Mouse (Mus musculus) megakaryocyte-erythroid progenitor cell, adult 5-6 weeks (primary cell): ENCODE results near the gene Lmbr1l. TPM values are rescaled to one million over a fixed set of nuclear protein-coding genes. Genes with fewer than 3 reads are reported as not detected.
"Not testable (repeated sequence)": the region's sequence is repeated elsewhere in the genome, so short reads cannot be mapped to it uniquely, and the experiment has no call there.

Source experiments
- ATAC-seq: replicated peaks from 2 replicates; pipeline ENCODE4 v1.8.0; 2016; ENCODE audit warnings: mild to moderate bottlenecking, inconsistent platforms; ENCODE audit not compliant: severe bottlenecking, poor library complexity, low FRiP score, low TSS enrichment
- total RNA-seq, 2 experiments: library from RNA; stranded (forward) in 1 of 2; stranded (reverse) in 1 of 2; fragments of 200-1000, 215-1000 nt in 1 of 2; fragments of >200 nt in 1 of 2; fragmentation: Nextera tagmentation in 1 of 2; gene quantifications; 2 replicates each; pipeline ENCODE4 v1.2.3; 2014 to 2017

Gene Lmbr1l
- total RNA-seq (2014; fragmentation: Nextera tagmentation) (8.7 and 14.5 TPM in 2 replicates), total RNA-seq (2017) (5.7 and 12.0 TPM in 2 replicates)

DNA sequence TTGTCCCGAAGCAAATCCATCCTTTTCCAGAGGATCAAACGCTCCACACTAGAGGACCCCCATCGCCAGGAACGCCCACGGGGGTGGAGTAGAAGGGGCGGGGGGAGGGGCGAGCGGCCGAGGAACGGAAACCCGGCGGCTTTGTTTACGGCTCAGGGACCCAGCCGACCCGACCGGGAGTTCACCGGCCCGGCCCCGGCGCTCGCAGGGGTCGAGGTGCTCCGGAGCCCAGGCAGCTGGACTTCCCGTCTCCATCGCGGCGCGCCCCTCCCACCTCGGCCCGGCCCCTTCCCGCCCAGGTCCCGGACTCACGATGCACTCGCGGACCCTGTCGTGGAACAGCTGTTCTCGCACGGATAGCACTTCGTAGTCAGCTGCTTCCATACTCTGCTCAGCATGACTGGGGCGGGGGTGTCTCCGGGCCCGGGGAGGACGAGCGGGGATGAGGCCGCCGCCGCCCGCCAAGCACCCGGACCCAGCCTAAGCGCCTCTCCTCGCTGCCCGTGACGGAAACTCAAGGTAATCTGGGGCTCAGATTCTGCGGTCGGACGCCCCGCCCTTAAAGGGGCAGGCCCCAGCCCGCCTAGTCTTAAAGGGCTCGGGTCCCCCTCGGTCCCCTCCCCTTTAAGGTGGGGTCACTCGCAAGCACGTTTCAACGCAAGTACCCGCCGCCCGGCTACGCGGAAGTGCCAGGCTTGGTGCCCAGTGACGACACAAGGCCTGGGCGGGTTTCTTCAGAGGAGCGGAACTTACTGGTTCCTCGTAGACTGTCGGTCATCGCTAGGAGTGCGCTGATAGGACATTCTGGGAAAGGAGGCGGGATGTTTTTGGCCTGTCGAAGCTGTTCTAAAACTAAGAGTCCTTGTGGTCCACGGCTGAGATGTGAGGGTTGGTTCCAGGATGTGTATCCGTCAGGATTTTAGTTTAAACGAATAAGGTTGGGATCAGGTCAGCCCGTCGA, at the start of gene Lmbr1l:
Lmbr1l (minus strand) TSS at position 694 of the 961 bp plus-strand sequence.
- peak; percentile 99 for ATAC-seq

- peak; percentile 55; the same call in 1 of the 2 replicates for ATAC-seq
These were observed 41.5 kb upstream of the Lmbr1l start for GRCm38 (mm10) chr15:98959531-98959930.

GRCm38 (mm10) chr15:98958901-98959420, 40.9 kb upstream of the Lmbr1l start:
- no peak for ATAC-seq

DNA sequence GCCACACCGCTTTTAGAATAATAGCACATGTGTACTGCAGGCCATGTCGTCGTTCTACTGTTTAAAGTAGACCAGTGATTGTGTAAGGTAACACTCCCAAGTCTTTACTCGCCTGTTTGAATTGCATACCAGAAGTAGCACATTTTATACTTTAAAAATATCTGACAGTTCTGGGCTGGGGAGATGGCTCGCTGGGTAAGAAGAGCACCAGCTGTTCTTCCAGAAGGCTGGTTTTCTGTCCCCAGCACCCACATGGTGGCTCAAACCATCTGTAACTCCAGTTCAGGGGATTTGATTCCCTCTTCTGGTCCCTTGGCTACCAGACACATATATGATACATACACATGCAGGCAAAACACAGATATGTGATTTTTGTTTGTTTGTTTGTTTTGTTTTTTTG, 39.4 kb upstream of the Lmbr1l start:
- no peak for ATAC-seq

DNA sequence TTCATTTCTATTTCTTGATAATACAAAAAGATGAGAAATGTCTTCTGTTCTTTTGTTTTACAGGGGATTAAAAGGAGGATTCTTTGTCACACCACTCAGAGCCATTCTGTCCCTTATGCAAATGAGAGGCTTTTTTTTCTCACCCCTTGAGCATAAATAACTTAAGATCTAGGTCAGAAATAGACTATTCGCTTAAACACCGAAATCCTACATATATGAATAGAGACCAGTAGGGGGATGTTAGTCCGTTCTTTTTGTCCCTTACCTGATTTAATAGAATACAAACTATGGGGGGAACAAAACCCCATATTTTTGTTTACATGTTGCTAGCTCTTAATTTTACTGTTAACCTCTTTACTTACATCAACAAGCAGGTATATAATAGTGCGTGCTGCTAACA, 38.0 kb upstream of the Lmbr1l start:
- no peak for ATAC-seq

GRCm38 (mm10) chr15:98955324-98955723, 37.3 kb upstream of the Lmbr1l start:
- no peak for ATAC-seq

DNA sequence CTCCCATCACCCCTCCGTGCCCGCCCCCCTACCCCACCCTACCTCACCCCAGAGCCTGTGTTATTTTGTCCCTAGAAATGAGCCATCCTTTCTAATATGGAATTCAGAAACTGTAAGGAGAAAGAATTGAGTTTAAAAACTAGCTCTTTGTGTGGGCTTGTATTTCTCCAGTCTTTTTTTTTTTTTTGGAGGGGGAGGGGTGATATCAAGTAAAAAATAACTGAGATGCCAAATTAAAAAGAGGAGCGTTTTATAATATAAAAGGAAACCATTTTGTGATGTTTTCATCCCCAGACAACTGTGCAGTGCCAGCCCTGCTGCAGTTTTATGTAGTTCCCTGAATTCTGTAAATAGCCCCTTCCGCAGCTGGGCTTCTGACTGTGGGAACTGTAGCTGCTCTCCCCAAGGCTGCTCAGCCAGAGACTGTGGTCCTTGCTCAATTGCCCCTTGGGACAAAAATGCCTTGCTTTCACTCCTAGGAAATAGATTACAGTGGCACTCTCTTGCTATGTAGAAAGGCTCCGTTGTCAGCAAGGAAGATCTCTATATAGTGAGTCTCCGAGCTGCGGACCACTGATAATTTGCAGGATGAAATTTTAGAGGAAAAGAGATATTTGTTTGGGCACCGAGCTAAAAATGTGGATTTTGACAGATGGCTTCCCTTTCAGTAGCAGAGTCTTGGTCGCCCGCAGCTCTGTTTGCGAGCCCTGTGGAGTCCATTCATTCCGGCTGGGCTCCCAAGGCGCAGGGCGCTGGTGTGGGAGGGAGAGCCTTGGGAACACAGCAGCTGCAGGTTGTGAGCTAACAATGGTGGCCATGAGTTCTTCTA, 36.6 kb upstream of the Lmbr1l start:
- ATAC-seq = no peak

DNA sequence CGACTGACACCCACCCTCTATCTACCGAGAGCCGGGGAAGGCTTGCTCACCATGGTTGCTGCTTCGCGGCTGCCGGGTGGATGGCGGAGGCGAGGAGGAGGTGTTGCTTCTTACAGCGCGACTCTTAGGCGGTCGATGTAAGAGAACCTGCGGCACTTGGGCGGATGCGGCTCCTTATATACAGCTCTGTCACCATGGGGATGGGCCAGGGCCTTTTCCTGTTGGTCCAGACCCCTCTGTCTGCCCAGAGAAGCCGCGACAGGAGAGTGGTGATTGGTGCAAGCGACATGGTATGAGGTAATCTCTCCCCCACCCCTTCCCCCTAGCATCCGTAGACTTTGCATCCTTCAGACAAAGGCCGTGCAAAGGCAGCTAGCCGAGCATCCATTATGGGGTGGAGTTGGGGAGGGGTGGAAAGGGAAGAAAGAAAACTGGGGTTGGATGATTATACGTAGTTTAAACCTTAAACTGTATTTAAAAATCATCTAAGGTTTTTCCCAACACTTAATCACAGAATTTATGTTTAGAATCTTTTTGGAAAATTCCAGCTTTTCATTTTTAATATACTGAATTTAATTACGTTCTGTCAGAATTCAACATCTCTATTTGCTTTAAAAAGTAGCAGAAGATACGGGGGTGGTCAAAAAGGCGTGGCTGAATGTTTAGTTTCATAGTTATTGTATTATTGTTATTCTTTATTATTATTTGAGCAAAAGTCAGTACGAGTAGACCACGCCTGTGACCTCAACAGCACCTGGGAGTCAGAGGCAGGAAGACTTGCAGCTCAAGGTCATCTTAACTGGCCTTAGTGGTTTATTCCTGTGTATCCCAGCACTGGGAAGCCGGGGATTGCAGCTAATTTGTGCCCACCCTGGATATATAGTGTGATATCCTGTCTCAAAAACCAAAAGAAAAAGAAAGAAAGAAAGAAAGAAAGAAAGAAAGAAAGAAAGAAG, 35.6 kb upstream of the Lmbr1l start, which contains the start of the genes Gm49450 and Tuba1a:
Gm49450 (minus strand) TSS at position 151 of the 956 bp plus-strand sequence.
Tuba1a (minus strand) TSS at position 303 of the 956 bp plus-strand sequence.
- peak; percentile 82 for ATAC-seq

DNA sequence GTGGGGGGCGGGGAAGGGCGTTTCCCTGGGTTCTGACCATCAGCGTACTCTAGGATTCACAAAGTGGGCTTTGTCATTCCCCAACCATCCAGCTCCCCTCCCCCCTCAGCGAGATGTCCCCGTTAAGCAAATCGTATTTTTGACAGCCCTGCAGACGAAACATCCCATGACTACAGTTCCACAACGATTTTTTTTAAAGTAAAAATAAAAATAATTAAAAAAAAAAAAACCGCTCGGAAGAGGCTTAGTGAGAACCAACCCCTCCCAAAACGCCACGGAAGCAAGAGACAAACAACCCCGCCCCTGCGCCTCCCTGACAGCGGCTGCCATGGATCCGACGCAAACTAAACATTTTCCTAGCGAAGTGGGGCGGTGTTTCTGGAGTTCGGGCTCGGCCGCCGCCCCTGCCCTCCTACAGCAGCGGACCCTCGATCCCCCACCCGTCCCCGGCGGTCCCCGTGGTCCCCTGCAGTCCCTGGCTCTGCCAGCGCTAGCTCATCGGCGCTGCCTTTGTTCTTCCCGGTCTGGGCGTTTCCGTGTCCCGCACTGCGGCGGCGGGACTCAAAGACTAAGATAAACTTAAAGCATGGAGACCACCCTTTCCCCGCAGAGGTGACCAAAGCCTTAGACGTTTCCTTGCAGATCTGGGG, 34.8 kb upstream of the Lmbr1l start:
- ATAC-seq = peak; percentile 87

DNA sequence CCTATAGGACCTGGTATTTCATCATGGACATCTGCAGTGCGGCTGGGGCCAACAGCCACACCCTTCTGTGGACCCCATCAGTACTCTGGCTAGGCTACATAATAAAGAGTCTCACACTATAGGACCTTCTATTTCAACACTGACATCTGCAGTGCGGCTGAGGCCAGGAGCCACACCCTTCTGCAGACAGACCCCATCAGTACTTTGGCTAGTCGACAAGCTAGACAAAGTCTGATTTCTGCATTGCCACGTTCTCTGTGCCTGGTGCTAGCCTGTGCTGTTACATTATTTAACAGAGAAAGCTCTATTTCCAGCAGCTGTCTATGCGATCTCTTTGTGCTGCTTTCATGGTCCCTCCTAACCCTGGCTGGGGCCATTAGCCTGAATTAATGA, 34.0 kb upstream of the Lmbr1l start:
- no peak for ATAC-seq

DNA sequence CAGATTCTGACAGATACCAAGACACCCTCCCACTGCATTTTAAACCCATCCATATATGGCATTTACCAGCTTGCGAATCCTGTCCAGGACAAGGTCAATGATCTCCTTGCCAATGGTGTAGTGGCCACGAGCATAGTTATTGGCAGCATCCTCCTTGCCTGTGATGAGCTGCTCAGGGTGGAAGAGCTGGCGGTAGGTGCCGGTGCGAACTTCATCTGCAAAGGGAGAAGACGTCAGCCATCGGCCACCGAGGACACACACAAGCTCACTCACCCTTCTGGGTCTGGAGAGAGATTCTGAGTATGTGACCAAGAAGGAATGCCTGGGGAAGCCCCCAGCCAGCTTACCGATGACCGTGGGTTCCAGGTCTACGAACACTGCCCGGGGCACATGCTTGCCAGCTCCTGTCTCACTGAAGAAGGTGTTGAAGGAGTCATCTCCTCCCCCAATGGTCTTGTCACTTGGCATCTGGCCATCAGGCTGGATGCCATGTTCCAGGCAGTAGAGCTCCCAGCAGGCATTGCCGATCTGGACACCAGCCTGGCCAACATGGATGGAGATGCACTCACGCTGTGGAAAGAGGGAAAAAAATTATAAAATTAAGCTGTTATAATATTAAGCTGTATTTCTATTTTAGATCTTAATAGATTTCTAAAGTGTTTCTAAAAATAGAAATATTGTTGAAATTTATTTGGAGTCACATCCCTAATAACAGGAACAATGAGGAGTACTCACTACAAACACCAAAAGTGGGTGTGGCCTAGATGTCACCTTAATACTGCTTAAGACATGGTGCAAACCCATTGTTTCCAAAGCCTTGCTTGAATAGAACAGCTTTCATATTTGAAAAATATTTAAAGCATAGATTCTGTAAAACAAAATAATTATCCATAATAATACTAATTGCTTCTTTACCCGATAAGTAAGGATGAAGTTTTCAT, 33.4 kb upstream of the Lmbr1l start:
- not testable (repeated sequence) for ATAC-seq

DNA sequence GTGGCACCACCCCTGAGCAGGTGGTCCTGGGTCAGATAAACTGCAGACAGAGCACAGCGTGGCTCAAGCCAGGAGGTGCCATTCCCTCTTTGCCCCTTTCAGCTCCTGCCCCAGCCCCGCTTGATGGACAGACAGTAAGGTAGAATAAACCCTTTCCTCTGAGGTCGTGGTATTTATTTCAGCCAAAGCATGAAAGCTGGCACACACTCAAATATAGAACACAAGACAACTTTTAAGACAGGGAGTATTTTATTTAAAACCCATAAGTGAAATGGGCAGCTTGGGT, 31.5 kb upstream of the Lmbr1l start:
- ATAC-seq = no peak

- no peak for ATAC-seq
These were observed 31.0 kb upstream of the Lmbr1l start for GRCm38 (mm10) chr15:98948857-98949606.

DNA sequence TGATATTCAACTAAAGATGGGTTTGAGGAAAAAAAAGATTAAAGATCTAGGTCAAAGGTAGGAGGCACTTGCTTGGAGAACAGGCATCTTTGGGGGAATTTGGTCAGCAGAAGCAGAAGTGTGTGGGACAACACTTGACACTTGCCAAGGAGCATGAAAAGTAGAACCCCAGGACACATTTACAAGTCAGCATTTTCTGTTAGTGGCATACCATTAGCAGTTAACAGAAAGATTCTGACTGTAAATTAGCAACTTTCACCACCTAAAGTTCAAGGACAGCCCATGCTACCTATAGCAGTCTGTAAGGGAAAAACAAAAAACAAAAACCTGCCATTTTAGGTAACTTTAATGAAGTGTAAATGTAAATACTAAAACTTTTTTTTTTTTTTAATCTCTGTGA, 30.4 kb upstream of the Lmbr1l start:
- no peak for ATAC-seq

DNA sequence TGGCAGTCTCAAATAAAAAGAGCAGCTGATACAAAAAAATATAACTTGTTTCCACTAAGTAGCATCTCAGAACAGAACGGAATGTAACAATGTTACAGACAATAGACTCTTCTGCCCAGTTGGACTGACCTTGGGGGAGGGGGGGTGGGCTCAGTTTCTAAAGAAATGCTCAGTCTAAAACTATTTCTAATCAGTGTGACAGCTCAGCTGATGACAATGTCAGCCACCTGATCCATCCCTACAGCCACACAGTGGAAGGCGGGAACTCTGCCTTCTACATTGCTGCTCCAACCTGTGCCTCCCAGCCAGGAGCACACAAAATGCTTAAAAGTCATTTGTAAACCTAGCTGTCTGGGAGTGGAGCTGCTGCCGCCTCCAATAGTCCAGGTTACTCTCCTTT, 29.9 kb upstream of the Lmbr1l start:
- ATAC-seq = no peak

DNA sequence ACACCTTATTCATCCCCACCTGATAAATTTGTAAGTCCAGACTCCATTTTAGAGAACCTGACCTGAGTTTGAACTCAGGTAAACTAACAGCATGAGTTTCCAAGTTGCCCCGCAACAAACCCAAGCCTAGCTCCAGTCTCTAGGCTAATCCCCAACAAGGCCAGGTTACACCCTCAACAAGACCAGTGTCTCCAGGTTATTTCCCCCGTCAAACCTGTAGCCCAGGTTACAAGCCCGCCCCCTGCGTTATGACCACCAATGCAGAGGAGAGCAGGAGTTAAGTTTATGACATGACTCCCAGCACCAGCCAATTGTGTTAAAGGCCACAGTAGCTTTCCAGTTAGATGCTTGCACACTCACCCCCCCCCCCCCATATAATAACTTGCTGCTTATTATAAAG, 25.1 kb upstream of the Lmbr1l start:
- ATAC-seq = no peak

DNA sequence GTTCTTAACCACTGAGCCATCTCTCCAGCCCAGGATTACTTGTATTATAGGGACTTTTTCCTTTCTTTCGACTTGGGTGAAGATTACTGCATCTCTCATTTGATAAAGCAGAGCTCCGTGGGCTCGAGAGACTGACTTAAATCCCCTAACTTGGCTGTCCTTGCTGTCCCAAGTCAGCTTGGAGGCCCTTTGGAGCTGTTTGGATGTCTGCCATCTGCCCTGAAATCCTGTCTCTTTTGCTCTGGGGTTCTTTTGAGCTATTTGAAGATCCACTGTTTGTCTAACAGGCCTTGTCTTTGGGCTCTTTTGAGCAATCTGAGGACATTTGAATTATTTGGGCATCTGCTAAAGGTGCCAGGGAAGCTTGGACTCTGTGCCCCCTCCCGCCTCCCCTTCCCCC, 24.1 kb upstream of the Lmbr1l start:
- ATAC-seq = no peak
